26 mouse cellular contexts compared by ENCODE assay signal in genomic region chr11:94920996-94921401, GRCm38 (mm10). TPM values are rescaled to one million over a fixed set of nuclear protein-coding genes. Genes with fewer than 3 reads are reported as not detected.
DNase-seq lines count a peak whose midpoint lies in the region; ATAC-seq and TF ChIP-seq lines count a peak whose summit lies in the region.
"Had no signal": no experiment of that assay in that cellular context is flagged by ENCODE, and none has a peak within 500 bp of the region (broad histone marks: within the 10 kb centered on the region; RNA-seq: fewer than 3 reads in every experiment).

No protein-coding gene starts in this region.

- no peaks in the 10 kb centered on the region for H3K9me3 ChIP-seq in lung, embryonic 14.5 days (ENCODE audit: low read depth, low read length)
- H3K9me3 ChIP-seq in embryonic facial prominence, embryonic 10.5 days: no peaks in the 10 kb centered on the region
- no peaks in the 10 kb centered on the region for H3K9me3 ChIP-seq in limb, embryonic 10.5 days (replicated peaks)
- H3K9me3 ChIP-seq: forebrain, embryonic 12.5 days; hindbrain, embryonic 13.5 days; midbrain, embryonic 12.5 days had no signal

- H3K36me3 ChIP-seq in lung, embryonic 14.5 days (ENCODE audit: insufficient read depth): no peaks in the 10 kb centered on the region
- H3K36me3 ChIP-seq in embryonic facial prominence, embryonic 10.5 days (replicated peaks): no peaks in the 10 kb centered on the region
- no peaks in the 10 kb centered on the region for H3K36me3 ChIP-seq in limb, embryonic 10.5 days
- H3K36me3 ChIP-seq: forebrain, embryonic 12.5 days; hindbrain, embryonic 13.5 days; midbrain, embryonic 12.5 days had no signal

- peak overlapping the region; percentile 8; the same call in 1 of the 2 replicates for H3K27ac ChIP-seq in lung, embryonic 14.5 days (ENCODE audit: low read depth)
- 0 out of 2 replicates have a peak overlapping the region, but pooled peaks have one; percentile 15 for H3K27ac ChIP-seq in embryonic facial prominence, embryonic 10.5 days (replicated peaks)
- no peak overlapping the region for H3K27ac ChIP-seq in limb, embryonic 10.5 days
- no peak overlapping the region for H3K27ac ChIP-seq in left cerebral cortex, adult 2 months
- H3K27ac ChIP-seq: forebrain, embryonic 12.5 days; hindbrain, embryonic 13.5 days; midbrain, embryonic 12.5 days had no signal

- no peak overlapping the region for H3K9ac ChIP-seq in lung, embryonic 14.5 days
- H3K9ac ChIP-seq: forebrain, embryonic 12.5 days; hindbrain, embryonic 13.5 days; midbrain, embryonic 12.5 days had no signal

- DNase-seq in heart, adult 11 months: peak; percentile 82
- DNase-seq in heart, adult 9 months (ENCODE audit: low spot score in 2 of 2): no peak
- peak; percentile 73 for DNase-seq in lung, embryonic 14.5 days
- no peak for DNase-seq in lung, postnatal 36 days
- no peak for DNase-seq in embryonic facial prominence, embryonic 10.5 days (ENCODE audit: low spot score)
- peak; percentile 29 for DNase-seq in limb, embryonic 10.5 days (ENCODE audit: low spot score)
- DNase-seq in left cerebral cortex, adult 2 months (ENCODE audit: extremely low spot score in 1 of 2, low spot score in 2 of 2): no peak
- DNase-seq in adrenal gland, postnatal 10 days: no peak
- DNase-seq: adrenal gland, postnatal 36 days; cerebellum, adult 8-10 months; gastrocnemius, postnatal 25 days; kidney, adult 11 months; kidney, postnatal 36 days; retina, postnatal 1 day; right cerebral cortex, postnatal 4 days had no signal

- no peak overlapping the region for H3K4me3 ChIP-seq in lung, embryonic 14.5 days (ENCODE audit: low read depth, low read length)
- no peak overlapping the region for H3K4me3 ChIP-seq in embryonic facial prominence, embryonic 10.5 days
- no peak overlapping the region for H3K4me3 ChIP-seq in limb, embryonic 10.5 days
- no peak overlapping the region for H3K4me3 ChIP-seq in left cerebral cortex, adult 2 months
- H3K4me3 ChIP-seq: forebrain, embryonic 12.5 days; hindbrain, embryonic 13.5 days; midbrain, embryonic 12.5 days; myocyte had no signal

- TF ChIP-seq CTCF in lung, embryonic 14.5 days (IDR thresholded peaks at IDR 0.05; ENCODE audit: low read depth): no peak
- no peak; the same call in 1 of the 2 replicates for TF ChIP-seq CTCF in left cerebral cortex, adult 2 months (IDR thresholded peaks at IDR 0.05)

- H3K27me3 ChIP-seq in lung, embryonic 14.5 days (ENCODE audit: insufficient read depth, low read length): no peaks in the 10 kb centered on the region
- H3K27me3 ChIP-seq in embryonic facial prominence, embryonic 10.5 days (replicated peaks; ENCODE audit: low read depth, poor library complexity, severe bottlenecking): peaks cover 2% of the 10 kb centered on the region; the same call in 1 of the 2 replicates
- H3K27me3 ChIP-seq in limb, embryonic 10.5 days (ENCODE audit: low read depth, poor library complexity, severe bottlenecking): no peaks in the 10 kb centered on the region
- H3K27me3 ChIP-seq: forebrain, embryonic 12.5 days; hindbrain, embryonic 13.5 days; midbrain, embryonic 12.5 days; Patski had no signal

- H3K4me1 ChIP-seq in lung, embryonic 14.5 days (ENCODE audit: insufficient read depth): peaks cover 9% of the 10 kb centered on the region
- H3K4me1 ChIP-seq in embryonic facial prominence, embryonic 10.5 days: peaks cover 20% of the 10 kb centered on the region
- peaks cover 25% of the 10 kb centered on the region for H3K4me1 ChIP-seq in limb, embryonic 10.5 days

- intact Hi-C loops in left cerebral cortex, adult 2 months (cut with DNase I): no loop called here

- 15% methylated on average over 6 of the region's 6 CpGs for WGBS in lung, embryonic 14.5 days
- 54% methylated on average over 6 of the region's 6 CpGs for WGBS in embryonic facial prominence, embryonic 10.5 days
- WGBS in limb, embryonic 10.5 days: 51% methylated on average over 6 of the region's 6 CpGs

- H3K4me2 ChIP-seq in lung, embryonic 14.5 days: no peak overlapping the region
- H3K4me2 ChIP-seq: forebrain, embryonic 12.5 days; hindbrain, embryonic 13.5 days; midbrain, embryonic 12.5 days had no signal

- ATAC-seq in lung, embryonic 14.5 days (ENCODE audit: insufficient read depth): no peak
- ATAC-seq: activated CD4-positive, CD25-positive, alpha-beta regulatory T cell, adult 4 months; Patski had no signal

RNA-seq across cellular contexts. Expression of gene Col1a1, which starts 15.0 kb away (rescaled TPM):
- polyA plus RNA-seq in lung, embryonic 14.5 days (2014; fragmentation: Nextera tagmentation; extraction: Ambion mirVana): 1,035 and 1,062 TPM in 2 replicates
- polyA plus RNA-seq in embryonic facial prominence, embryonic 10.5 days (2016; fragmentation: Nextera tagmentation; extraction: Ambion mirVana): 61.5 and 88.8 TPM in 2 replicates
- polyA plus RNA-seq in limb, embryonic 10.5 days (2016; fragmentation: Nextera tagmentation; extraction: Ambion mirVana): 81.4 and 104 TPM in 2 replicates
- 10 to 100 TPM; 15.2 to 16.9 TPM for total RNA-seq in left cerebral cortex, adult 2 months (2021)
- total RNA-seq in adrenal gland, postnatal 10 days (2021): 1,000 to 10,000 TPM in 1 of 2 experiments, 100 to 1,000 TPM in 1; 763 to 1,573 TPM
- total RNA-seq: common myeloid progenitor, adult 5-6 weeks had no signal

RNA-seq across cellular contexts. Expression of gene Hils1, which starts 46.4 kb away (rescaled TPM):
- polyA plus RNA-seq in lung, embryonic 14.5 days (2014; fragmentation: Nextera tagmentation; extraction: Ambion mirVana): not detected in 2 replicates
- polyA plus RNA-seq in embryonic facial prominence, embryonic 10.5 days (2016; fragmentation: Nextera tagmentation; extraction: Ambion mirVana): not detected in 2 replicates
- not detected in 2 replicates for polyA plus RNA-seq in limb, embryonic 10.5 days (2016; fragmentation: Nextera tagmentation; extraction: Ambion mirVana)
- total RNA-seq in left cerebral cortex, adult 2 months (2021): not detected
- not detected for total RNA-seq in adrenal gland, postnatal 10 days (2021)
- total RNA-seq: adrenal gland, postnatal 36 days; common myeloid progenitor, adult 5-6 weeks; gastrocnemius, postnatal 25 days; layer of hippocampus, postnatal 14 days; left cerebral cortex, postnatal 36 days; liver, adult 2 months had no signal
- polyA plus RNA-seq: activated CD4-positive, CD25-positive, alpha-beta regulatory T cell, adult 4 months; forebrain, embryonic 12.5 days; hindbrain, embryonic 13.5 days; liver, adult 2 months; midbrain, embryonic 12.5 days; Patski; thymus, postnatal 0 days had no signal

RNA-seq across cellular contexts. Expression of gene Sgca, which starts 55.1 kb away (rescaled TPM):
- polyA plus RNA-seq in lung, embryonic 14.5 days (2014; fragmentation: Nextera tagmentation; extraction: Ambion mirVana): 0.35 TPM in 1 of 2 replicates, not detected in the other
- polyA plus RNA-seq in embryonic facial prominence, embryonic 10.5 days (2016; fragmentation: Nextera tagmentation; extraction: Ambion mirVana): 0.17 TPM in 1 of 2 replicates, not detected in the other
- polyA plus RNA-seq in limb, embryonic 10.5 days (2016; fragmentation: Nextera tagmentation; extraction: Ambion mirVana): 0.23 TPM in 1 of 2 replicates, not detected in the other
- total RNA-seq in left cerebral cortex, adult 2 months (2021): under 1 TPM in 1 of 2 experiments, not detected in 1; 0.35 TPM
- total RNA-seq in adrenal gland, postnatal 10 days (2021): 10 to 100 TPM in 1 of 2 experiments, 1 to 10 TPM in 1; 4.5 to 16.8 TPM
- total RNA-seq: adrenal gland, postnatal 36 days; common myeloid progenitor, adult 5-6 weeks had no signal
- polyA plus RNA-seq: forebrain, embryonic 12.5 days; liver, adult 2 months; midbrain, embryonic 12.5 days had no signal

Comparison
In these comparisons a context has a peak if more than half of its experiments do, and no peak if none do; other contexts are left out.
1. DNase-seq: peak in heart, adult 11 months (single experiment), lung, embryonic 14.5 days (single experiment) and limb, embryonic 10.5 days (single experiment); none in heart, adult 9 months (0 of 2), lung, postnatal 36 days (single experiment), embryonic facial prominence, embryonic 10.5 days (single experiment), left cerebral cortex, adult 2 months (0 of 2) and adrenal gland, postnatal 10 days (single experiment).
2. H3K27ac ChIP-seq: peak in lung, embryonic 14.5 days (single experiment) and embryonic facial prominence, embryonic 10.5 days (single experiment); none in limb, embryonic 10.5 days (single experiment) and left cerebral cortex, adult 2 months (single experiment).